Mouse (Mus musculus) limb, embryonic 14.5 days (tissue): ENCODE measurements around the gene Slc39a11. TPM values are rescaled to one million over a fixed set of nuclear protein-coding genes. Genes with fewer than 3 reads are reported as not detected.

Experiments used
- ATAC-seq: fragments of 200-750 bp; cut with Nextera tagmentation; 2 replicates; pipeline ENCODE4 v1.8.0; 2017; ENCODE audit warnings: low read depth, moderate number of reproducible peaks, moderate TSS enrichment; ENCODE audit not compliant: low FRiP score
- DNase-seq: peaks from one replicate; pipeline ENCODE4 v3.0.0-alpha.2; 2015; ENCODE audit warnings: low spot score
- H3K27ac ChIP-seq: fragments of 300-500 bp; sonication (generic); replicated peaks from 2 replicates; pipeline ENCODE4 v1.5.1; 2014; ENCODE audit warnings: low read depth, mild to moderate bottlenecking, low read length, moderate library complexity, mixed read lengths
- H3K27me3 ChIP-seq: fragments of 300-500 bp; sonication (generic); 2 replicates; pipeline ENCODE4 v1.6.1; 2014; ENCODE audit warnings: low read length, mixed read lengths; ENCODE audit not compliant: control insufficient read depth, insufficient read depth
- H3K36me3 ChIP-seq: fragments of 300-500 bp; sonication (generic); 2 replicates; pipeline ENCODE4 v1.6.1; 2014; ENCODE audit warnings: mild to moderate bottlenecking, low read length, moderate library complexity, mixed read lengths; ENCODE audit not compliant: control insufficient read depth, insufficient read depth
- H3K4me1 ChIP-seq: fragments of 300-500 bp; sonication (generic); 2 replicates; pipeline ENCODE4 v1.6.1; 2014; ENCODE audit warnings: antibody characterized with exemption, low read length, mixed read lengths; ENCODE audit not compliant: control insufficient read depth, insufficient read depth
- H3K4me2 ChIP-seq: fragments of 300-500 bp; sonication (generic); replicated peaks from 2 replicates; pipeline ENCODE4 v1.6.1; 2014; ENCODE audit warnings: low read depth, mild to moderate bottlenecking, low read length, moderate library complexity; ENCODE audit not compliant: severe bottlenecking
- H3K4me3 ChIP-seq: fragments of 300-500 bp; sonication (generic); replicated peaks from 2 replicates; pipeline ENCODE4 v1.5.1; 2014; ENCODE audit warnings: low read length
- H3K9ac ChIP-seq: fragments of 300-500 bp; sonication (generic); 2 replicates; pipeline ENCODE4 v1.6.1; 2014; ENCODE audit warnings: mild to moderate bottlenecking, low read depth, low read length, moderate library complexity; ENCODE audit not compliant: severe bottlenecking
- H3K9me3 ChIP-seq: fragments of 300-500 bp; sonication (generic); 2 replicates; pipeline ENCODE4 v1.6.1; 2016; ENCODE audit warnings: low read length; ENCODE audit not compliant: control insufficient read depth
- POLR2A ChIP-seq: fragments of 200-500 bp; IDR thresholded peaks from 2 replicates; pipeline ENCODE4 v1.8.0; 2012; ENCODE audit warnings: inconsistent platforms, mild to moderate bottlenecking, moderate library complexity, borderline replicate concordance; ENCODE audit not compliant: insufficient read depth, insufficient read length; ENCODE audit errors: extremely low read depth
- WGBS: fragments of 180-500 bp; shearing (Covaris S2); extraction: QIAGEN DNeasy Blood & Tissue Kit; methylation state at CpG from one replicate; pipeline ENCODE4 v1.1.7; 2014; 5-methylcytosine and 5-hydroxymethylcytosine counted together
- polyA plus RNA-seq, 2 experiments: library from polyadenylated mRNA; depleted of rRNA in 1 of 2; stranded (reverse) in 1 of 2; unstranded in 1 of 2; fragments of >200 nt; fragmentation: Nextera tagmentation in 1 of 2; extraction: Ambion mirVana in 1 of 2; gene quantifications; 2 replicates each; pipeline versions ENCODE4 v1.2.1 to v1.2.3; 2012 to 2014

Slc39a11 gene
- polyA plus RNA-seq, 2 experiments: 17.2 to 24.5 TPM

- no peak overlapping the region for H3K27ac ChIP-seq
- TF ChIP-seq POLR2A: no peak
- no peak overlapping the region for H3K4me3 ChIP-seq
- no peak overlapping the region for H3K9ac ChIP-seq
- no peaks in the 10 kb centered on the region for H3K36me3 ChIP-seq
- H3K4me1 ChIP-seq: peaks cover 15% of the 10 kb centered on the region
- ATAC-seq (no peak), DNase-seq (no peak)
- 91% methylated on average over 4 of the region's 4 CpGs for WGBS
- no peaks in the 10 kb centered on the region for H3K9me3 ChIP-seq
- peaks cover 33% of the 10 kb centered on the region for H3K27me3 ChIP-seq
- no peak overlapping the region for H3K4me2 ChIP-seq
Observed at GRCm38 (mm10) chr11:113622028-113622427, 27.9 kb downstream of the Slc39a11 start.

- H3K4me2 ChIP-seq: no peak overlapping the region
- no peak for TF ChIP-seq POLR2A
- H3K36me3 ChIP-seq: no peaks in the 10 kb centered on the region
- no peaks in the 10 kb centered on the region for H3K9me3 ChIP-seq
- no peak overlapping the region for H3K27ac ChIP-seq
- H3K9ac ChIP-seq: no peak overlapping the region
- no peak for ATAC-seq
- peaks cover 33% of the 10 kb centered on the region for H3K27me3 ChIP-seq
- WGBS: 76% methylated on average over 2 of the region's 2 CpGs
- peaks cover 15% of the 10 kb centered on the region for H3K4me1 ChIP-seq
- no peak for DNase-seq
- no peak overlapping the region for H3K4me3 ChIP-seq
Observed at GRCm38 (mm10) chr11:113621001-113621400, 28.9 kb downstream of the Slc39a11 start.

GRCm38 (mm10) chr11:113619420-113620080 is 30.3 kb downstream of the Slc39a11 start:
- Histone ChIP-seq H3K9ac (peak overlapping the region; percentile 22), H3K36me3 (no peaks in the 10 kb centered on the region), H3K4me2 (peak overlapping the region; percentile 74), H3K4me3 (peak overlapping the region; percentile 46), H3K27ac (no peak overlapping the region), H3K27me3 (peaks cover 33% of the 10 kb centered on the region), H3K4me1 (peaks cover 15% of the 10 kb centered on the region), H3K9me3 (no peaks in the 10 kb centered on the region)
- no peak for ATAC-seq
- no peak for TF ChIP-seq POLR2A
- no peak for DNase-seq
- 3% methylated on average over 31 of the region's 31 CpGs for WGBS

GRCm38 (mm10) chr11:113618672-113619419 is 31.0 kb downstream of the Slc39a11 start, which contains the start of gene Sstr2:
Gene Sstr2 (plus strand): TSS chr11:113619342.
- no peak for TF ChIP-seq POLR2A
- Histone ChIP-seq H3K4me1 (peaks cover 15% of the 10 kb centered on the region), H3K9me3 (no peaks in the 10 kb centered on the region), H3K9ac (peak within 1 kb of the TSS; percentile 22), H3K4me3 (peak within 1 kb of the TSS; percentile 46), H3K27me3 (peaks cover 33% of the 10 kb centered on the region), H3K36me3 (no peaks in the 10 kb centered on the region), H3K4me2 (peak within 1 kb of the TSS; percentile 74), H3K27ac (no peak within 1 kb of the TSS)
- ATAC-seq (peak; percentile 58; the same call in 1 of the 2 replicates), DNase-seq (peak; percentile 40)
- under 1% methylated on average over 51 of the region's 54 CpGs for WGBS

GRCm38 (mm10) chr11:113618303-113618671 is 31.6 kb downstream of the Slc39a11 start:
- Histone ChIP-seq H3K9ac (no peak overlapping the region), H3K9me3 (no peaks in the 10 kb centered on the region), H3K27me3 (peaks cover 33% of the 10 kb centered on the region), H3K4me1 (peaks cover 15% of the 10 kb centered on the region), H3K36me3 (no peaks in the 10 kb centered on the region), H3K4me2 (peak overlapping the region; percentile 74), H3K4me3 (peak overlapping the region; percentile 46), H3K27ac (no peak overlapping the region)
- no peak for TF ChIP-seq POLR2A
- WGBS: 28% methylated on average over 4 of the region's 4 CpGs
- ATAC-seq (no peak), DNase-seq (no peak)
